Mouse (Mus musculus) natural killer cell, adult 2 months (primary cell): ENCODE data around the gene Vwa5b1.

Source experiments
- DNase-seq, 2 experiments: peaks; one replicate each; pipeline ENCODE4 v3.0.0; 2022; ENCODE audit warnings: low spot score in 2 of 2

Vwa5b1 gene

GRCm38 (mm10) chr4:138635428-138636145 lies at the start of gene Vwa5b1:
Gene Vwa5b1 (minus strand): TSS chr4:138635884.
- no peak for DNase-seq

- no peak for DNase-seq
Measured at GRCm38 (mm10) chr4:138682760-138683159, 47.1 kb upstream of the Vwa5b1 start.

GRCm38 (mm10) chr4:138680124-138680523 lies 44.4 kb upstream of the Vwa5b1 start:
- no peak for DNase-seq

GRCm38 (mm10) chr4:138677579-138677978 lies 41.9 kb upstream of the Vwa5b1 start:
- no peak for DNase-seq

GRCm38 (mm10) chr4:138676480-138676879 lies 40.8 kb upstream of the Vwa5b1 start:
- DNase-seq, result no peak

- DNase-seq, result no peak
Measured at GRCm38 (mm10) chr4:138672160-138672559, 36.5 kb upstream of the Vwa5b1 start.

- no peak for DNase-seq
Measured at GRCm38 (mm10) chr4:138670093-138670889, 34.6 kb upstream of the Vwa5b1 start.

GRCm38 (mm10) chr4:138666521-138666920 lies 30.8 kb upstream of the Vwa5b1 start:
- DNase-seq, result no peak

GRCm38 (mm10) chr4:138659936-138660602 lies 24.4 kb upstream of the Vwa5b1 start:
- DNase-seq, result no peak

- DNase-seq, result no peak
Measured at GRCm38 (mm10) chr4:138653056-138653455, 17.4 kb upstream of the Vwa5b1 start.

- DNase-seq, result no peak
Measured at GRCm38 (mm10) chr4:138651881-138652280, 16.2 kb upstream of the Vwa5b1 start.

GRCm38 (mm10) chr4:138648096-138648635 lies 12.5 kb upstream of the Vwa5b1 start:
- DNase-seq, result no peak

- no peak for DNase-seq
Measured at GRCm38 (mm10) chr4:138642272-138642671, 6.6 kb upstream of the Vwa5b1 start.

GRCm38 (mm10) chr4:138636146-138636511 lies 445 bp upstream of the Vwa5b1 start:
- no peak for DNase-seq

GRCm38 (mm10) chr4:138628256-138628655 lies 7.4 kb downstream of the Vwa5b1 start:
- no peak for DNase-seq

GRCm38 (mm10) chr4:138614454-138614853 lies 21.2 kb downstream of the Vwa5b1 start:
- DNase-seq, result no peak

GRCm38 (mm10) chr4:138601926-138602325 lies 33.8 kb downstream of the Vwa5b1 start:
- no peak for DNase-seq

GRCm38 (mm10) chr4:138597904-138598347 lies 37.8 kb downstream of the Vwa5b1 start:
- no peak for DNase-seq

GRCm38 (mm10) chr4:138596391-138597130 lies 39.1 kb downstream of the Vwa5b1 start:
- DNase-seq, result no peak

GRCm38 (mm10) chr4:138584946-138585345 lies 50.7 kb downstream of the Vwa5b1 start:
- no peak for DNase-seq

- DNase-seq, result no peak
Measured at GRCm38 (mm10) chr4:138582446-138582845, 53.2 kb downstream of the Vwa5b1 start.
